Mouse (Mus musculus) v-Abl transformed pro-B cells (cell line): Measurements from ENCODE around the gene Anxa9.

Source experiments
- in situ Hi-C, 2 experiments: fragments of 400-800 bp; cut with MboI; formaldehyde crosslinking; loops; one replicate each; pipeline ENCODE4 v1.15.1; 2025; ENCODE audit not compliant: unreplicated experiment in 2 of 2

The Anxa9 gene

DNA sequence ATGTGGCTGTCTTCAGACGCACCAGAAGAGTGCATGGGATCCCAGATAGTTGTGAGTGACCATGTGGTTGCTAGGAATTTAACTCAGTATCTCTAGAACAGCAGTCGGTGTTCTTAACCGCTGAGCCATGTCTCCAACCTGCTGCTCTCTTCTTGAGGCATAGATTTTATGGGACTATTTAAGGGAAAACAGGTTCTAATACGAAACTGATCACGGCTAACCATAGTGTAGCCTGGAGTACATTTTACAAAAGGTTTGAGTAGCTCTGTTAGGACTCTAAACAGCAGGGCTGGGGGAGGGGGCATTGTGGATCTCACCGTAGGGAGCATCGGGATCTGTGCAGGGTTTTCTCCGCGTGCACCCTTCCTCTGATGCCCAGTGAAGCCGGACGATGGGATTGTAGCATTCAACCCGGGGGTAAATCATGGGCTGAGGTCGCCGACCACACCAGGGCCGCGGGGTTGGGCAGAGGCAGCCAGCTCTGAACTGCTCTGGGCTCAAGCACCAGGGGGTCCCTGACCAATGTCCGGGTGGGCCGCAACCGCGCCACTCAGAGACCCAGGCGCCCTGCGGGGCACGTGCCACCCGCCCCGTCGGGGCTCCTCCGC lies 7.6 kb upstream of the Anxa9 start, which contains the start of gene Cers2:
Cers2 (plus strand) TSS at position 306 of the 608 bp plus-strand sequence.
- in situ Hi-C loops, result no loop called here

DNA sequence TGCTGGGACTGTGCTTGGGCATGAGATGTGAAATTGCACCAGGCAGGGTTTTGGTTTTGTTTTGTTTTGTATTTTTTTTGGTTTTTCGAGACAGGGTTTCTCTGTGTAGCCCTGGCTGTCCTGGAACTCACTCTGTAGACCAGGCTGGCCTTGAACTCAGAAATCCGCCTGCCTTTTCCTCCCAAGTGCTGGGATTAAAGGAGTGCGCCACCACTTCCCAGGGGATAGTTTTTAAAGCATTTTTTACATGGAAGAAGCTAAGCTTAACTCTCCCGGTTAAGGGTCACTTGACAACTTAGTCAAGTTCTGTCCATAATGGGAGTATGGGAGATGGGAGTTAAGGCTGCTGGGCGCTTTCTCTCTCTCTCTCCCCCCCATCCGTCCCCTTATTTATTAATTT lies 7.1 kb upstream of the Anxa9 start:
- in situ Hi-C loops, result no loop called here

DNA sequence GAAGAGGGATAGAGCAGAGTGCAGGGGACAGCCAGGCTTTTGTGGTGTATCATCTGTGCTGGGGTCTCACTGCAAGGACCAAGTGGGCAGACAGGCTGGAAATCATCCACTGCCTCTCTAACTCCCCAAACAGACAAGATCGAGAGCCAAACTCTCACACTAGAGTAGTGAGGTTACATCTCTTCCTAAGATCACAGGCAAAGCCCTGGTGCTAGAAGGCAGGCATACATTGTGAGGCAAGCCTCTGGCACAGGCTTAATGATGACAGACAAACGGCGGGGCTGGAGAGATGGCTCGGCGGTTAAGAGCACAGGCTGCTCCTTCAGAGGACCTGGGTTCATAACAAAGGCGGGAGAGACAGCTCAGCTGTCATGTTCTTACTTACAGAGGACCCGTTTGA lies 6.5 kb upstream of the Anxa9 start:
- in situ Hi-C loops, result no loop called here

DNA sequence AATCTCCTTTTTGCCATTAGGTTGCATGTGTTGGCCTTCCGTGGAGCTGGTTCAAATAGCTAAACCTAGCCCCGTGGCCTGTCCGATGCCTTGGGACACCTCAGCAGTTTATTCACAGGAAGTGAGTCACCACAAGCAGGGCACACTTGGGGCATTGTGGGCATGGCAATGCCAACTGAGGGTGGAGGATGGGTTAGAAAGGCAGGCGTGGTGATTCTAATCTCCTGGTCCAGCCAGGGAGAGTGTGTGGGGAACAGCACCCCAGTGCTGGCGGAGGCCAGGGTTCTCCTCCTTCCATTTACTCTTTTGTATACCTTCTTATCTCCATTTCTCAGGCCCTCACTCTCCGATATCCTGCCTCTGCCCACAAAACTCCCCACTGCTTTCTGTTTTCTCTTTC lies 5.6 kb upstream of the Anxa9 start:
- in situ Hi-C loops, result no loop called here

DNA sequence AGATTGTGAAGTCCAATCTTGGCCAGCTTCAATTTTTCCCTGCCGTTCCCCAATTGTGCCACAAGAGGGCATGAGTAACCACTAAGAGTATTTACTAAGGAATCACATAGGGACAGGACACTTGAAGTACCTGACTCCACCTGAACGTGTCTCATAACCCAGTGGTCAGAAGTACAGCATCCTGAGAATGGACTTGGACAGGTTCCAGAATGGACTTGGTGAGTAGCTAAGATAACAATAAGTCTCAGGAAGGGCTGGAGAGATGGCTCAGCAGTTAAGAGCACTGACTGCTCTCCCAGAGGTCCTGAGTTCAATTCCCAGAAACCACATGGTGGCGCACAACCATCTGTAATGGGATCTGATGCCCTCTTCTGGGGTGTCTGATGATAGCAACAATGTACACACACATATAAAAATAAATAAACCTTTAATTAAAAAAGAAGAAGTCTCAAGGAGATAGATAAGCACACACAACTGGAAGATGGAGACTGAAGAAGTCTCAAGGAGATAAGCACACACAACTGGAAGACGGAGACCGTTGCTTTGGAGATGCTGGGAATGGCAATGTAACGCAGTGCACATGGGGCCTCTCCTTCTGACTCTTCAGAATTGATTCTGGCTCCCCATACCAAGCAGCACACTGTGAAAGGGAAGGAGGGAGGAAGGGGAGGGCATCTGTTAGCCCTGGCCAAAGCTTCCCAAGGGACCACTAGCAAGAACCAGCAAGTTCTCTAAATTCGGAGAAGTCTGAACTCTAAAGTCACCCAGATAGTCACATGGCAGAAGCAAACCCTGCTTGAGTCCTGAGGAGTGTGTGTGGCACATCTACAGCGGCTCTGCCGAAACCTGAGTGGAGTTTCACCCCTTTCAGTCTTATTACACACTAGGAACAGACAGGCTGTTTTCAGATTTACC lies 4.2 kb upstream of the Anxa9 start:
- in situ Hi-C loops, result no loop called here

DNA sequence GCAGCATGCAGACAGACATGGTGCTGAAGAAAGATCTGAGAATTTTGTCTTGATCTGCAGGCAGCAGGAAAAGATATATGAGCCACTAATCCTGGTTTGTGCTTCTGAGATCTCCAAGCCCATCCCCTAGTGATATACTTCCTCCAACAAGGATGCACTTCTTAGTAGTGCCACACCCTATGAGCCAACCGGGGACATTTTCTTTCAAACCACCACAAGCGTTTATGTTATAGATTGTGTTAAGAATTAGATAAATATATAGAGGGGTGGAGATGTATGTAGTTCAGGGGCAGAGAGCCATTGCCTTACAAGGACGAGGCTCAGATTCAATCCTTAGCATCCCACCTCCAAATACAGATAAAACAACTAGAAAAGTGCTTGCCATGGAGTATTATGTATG lies 3.5 kb upstream of the Anxa9 start:
- in situ Hi-C loops, result no loop called here

DNA sequence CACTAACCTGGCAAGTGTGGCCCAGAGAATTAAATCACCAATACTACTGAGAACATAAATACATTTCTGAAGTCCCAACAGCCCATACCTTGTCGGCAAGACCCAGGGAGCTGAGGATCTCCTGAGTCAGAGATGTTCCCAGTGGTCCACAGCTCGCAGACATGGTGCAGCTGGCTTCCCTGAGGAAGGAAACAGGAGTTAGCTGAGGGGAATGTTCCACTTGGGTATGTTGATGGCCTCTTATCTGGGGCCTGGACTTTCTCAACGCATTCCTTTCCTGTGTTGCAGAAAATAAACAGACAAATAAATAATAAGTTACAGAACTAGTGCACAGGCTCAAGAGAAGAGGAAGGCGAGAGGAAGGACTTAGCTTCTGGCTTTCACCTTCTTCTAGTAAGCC lies 732 bp downstream of the Anxa9 start:
- in situ Hi-C loops, result no loop called here

DNA sequence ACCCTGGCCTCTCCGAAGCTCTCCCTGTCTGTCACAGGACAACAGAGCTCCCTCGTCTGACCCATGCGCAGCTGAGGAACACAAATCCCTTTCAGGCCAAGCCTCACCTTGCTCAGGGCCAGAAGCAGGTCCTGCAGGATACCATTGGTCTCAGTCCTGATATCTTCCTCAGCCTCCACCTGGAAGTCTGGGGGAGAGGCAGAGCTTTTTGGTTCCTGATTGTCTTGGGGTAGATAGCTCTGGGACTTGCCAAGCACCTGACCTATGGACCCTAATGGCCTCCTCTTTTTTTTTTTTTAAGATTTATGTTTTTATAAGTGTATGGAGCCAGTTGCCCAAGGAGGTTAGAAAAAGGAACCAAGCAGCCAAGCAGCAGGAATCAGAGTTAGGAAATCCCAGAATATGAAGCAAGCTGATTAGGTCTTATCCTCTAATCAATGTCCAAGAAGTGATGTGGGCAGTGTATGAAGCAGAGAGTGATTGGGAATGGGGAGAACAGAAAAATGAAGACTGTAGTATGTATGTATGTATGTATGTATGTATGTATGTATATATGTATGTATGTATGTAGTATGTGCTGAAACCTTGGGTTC lies 5.7 kb downstream of the Anxa9 start:
- in situ Hi-C loops, result no loop called here

DNA sequence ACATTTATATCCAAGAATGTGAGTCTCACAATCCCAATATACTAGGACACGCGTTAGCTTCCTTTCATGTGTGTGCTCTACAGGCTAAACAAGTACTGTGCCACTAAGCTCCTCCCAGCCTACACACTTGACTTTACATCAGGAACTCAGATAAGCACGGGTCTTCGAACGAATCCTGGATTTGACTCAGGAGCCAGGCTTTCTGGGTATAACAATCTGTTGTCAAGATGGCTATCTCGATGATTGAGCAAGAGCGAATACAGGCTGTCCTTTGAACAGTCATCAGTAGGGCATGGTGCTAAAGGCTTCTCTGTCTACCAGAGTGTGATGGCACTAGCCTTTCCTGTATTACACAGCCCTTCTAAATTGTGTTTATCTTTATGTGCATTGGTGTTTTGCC lies 9.0 kb downstream of the Anxa9 start:
- in situ Hi-C loops, result no loop called here

DNA sequence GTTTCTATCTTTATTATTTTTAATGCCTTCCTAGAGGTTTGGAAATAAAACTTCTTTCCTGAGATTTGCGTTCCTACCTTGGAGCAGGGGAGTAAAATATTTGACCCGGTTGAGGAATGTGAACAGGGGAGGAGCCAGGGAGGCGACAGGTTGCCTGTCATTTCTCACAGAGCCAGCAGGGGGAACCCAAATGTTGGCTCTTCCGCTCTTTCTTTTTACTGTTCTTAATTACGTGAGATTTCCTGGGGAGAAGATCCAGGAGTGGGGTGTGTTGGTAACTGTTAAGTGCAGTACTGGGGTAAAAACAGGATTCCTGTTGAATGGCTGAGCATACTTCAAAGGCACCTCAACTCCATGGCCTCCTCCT lies 10.9 kb downstream of the Anxa9 start:
- in situ Hi-C loops, result no loop called here

DNA sequence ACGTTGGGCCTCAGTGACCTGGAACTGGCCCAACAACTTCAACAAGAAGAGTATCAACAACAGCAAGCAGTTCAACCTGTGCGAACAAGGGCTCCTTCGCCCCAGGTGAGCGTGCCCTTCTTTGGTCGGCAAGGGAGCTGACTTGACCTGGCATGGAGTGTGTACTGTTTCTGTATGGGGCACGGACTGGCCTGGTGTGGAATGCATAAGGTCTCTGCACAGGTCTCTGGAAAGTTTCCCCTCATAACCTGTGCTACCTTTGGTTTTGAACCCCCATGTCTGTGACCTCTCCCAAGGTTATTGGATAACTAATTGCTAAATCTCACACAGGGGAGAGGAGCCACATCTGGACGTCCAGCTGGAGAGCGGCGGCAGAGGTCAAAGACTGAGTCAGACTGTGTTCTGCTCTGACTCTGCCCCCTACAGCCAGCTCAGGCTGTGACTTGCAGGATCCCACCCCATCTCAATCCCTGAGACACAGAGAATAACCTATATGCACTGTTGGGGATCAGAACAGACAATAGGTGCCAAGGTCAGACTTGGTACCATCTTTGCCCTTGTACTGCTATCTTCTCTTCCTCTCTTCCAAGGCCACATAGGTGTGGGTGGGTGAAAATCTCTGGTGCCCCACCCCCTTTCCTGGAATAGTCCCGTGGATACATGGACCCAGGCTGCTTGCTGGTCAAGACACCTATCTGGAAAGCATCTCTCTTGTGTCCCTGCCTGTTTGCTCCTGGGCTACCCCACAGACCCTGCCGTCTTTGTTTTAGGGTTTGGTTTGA lies 11.5 kb downstream of the Anxa9 start:
- in situ Hi-C loops, result no loop called here

DNA sequence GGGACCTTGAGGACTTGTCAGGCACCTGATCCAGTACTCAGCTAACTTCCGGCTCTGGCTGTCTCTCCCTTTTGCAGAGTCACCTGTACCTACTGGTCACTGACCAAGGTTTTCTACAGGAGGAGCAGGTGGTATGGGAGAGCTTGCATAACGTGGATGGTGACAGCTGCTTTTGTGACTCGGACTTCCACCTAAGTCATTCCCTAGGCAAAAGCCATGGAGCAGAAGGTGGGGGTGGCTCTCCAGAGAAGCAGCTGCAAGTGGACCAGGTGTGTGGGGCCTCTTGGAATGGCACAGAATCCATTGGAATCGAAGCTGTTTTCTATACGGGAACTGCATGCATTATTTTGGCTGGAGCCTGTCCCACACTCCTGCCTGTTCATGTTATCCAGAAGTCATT lies 12.3 kb downstream of the Anxa9 start:
- in situ Hi-C loops, result no loop called here

DNA sequence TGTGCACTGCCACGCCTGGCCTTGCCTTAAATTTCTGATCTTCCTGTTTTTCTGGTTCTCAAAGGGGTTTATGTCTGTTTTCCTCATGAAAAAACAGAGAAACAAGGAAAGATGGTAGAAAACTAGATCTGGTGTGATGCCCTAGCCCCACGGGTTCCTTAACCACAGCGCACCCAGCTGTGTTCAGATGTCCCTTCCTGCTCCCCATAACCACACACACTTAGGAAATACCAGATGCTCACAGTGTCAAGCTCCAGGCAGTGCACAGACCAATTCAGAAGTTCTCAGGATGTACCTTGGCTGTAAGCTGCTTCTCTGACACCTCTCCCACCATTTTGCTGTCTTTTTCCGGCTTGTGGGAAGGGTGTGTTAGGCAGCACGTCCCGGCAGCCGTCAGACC lies 12.7 kb downstream of the Anxa9 start:
- in situ Hi-C loops, result no loop called here

DNA sequence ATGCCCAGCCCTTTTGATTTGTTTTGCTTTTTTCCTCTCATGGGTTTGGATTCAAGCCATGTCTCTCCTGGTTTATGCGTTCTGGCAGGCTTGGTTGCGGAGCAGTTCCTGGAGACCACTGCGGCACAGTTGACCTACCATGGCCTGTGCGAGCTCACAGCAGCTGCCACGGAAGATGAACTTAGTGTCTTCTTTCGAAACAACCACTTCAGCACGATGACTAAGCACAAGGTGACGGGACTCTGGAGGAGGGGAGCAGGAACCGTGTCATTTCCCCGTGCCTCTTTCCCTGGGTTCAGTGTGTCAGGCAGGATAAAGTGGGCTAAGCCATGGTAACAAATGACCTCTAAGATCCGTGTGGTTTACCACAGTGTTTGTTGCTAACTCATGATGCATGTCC lies 13.4 kb downstream of the Anxa9 start:
- in situ Hi-C loops, result no loop called here

DNA sequence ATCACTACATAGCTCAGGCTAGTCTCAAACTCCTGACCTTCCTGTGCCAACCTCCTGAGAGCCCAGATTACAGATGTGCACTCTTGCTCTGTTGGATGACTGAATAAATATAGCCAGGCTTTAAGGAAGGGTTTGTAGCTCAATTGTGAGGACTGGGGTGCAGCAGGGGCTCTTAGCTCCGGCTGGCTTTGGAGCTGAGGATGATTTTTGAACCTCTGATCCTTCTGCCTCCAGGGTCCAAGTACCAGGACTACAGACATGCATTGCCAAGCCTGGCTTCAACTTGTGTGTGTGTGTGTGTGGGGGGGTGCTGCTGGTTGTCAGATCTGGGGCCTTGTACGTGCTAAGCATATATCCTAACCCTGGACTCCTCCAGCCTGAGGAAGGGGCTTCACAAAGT lies 14.1 kb downstream of the Anxa9 start:
- in situ Hi-C loops, result no loop called here

DNA sequence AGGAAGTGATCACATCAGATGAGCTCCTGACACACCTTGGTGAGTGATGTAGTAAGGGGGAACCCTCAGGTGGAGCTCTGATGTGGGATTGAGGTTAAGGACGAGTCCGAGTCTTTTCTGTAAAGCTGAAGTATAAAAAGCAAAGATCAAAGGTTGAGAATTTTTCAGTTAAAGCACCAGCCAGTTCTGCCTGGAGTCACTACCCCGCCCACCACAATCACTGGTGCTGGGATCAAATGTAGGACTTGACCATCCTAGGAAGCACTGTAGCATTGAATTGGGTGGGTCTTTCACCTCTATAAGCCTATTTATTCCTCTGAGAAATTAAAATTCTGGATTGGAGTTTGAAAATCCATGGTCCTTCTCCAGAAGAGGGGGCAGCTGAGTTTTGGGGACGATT lies 15.9 kb downstream of the Anxa9 start:
- in situ Hi-C loops, result no loop called here

DNA sequence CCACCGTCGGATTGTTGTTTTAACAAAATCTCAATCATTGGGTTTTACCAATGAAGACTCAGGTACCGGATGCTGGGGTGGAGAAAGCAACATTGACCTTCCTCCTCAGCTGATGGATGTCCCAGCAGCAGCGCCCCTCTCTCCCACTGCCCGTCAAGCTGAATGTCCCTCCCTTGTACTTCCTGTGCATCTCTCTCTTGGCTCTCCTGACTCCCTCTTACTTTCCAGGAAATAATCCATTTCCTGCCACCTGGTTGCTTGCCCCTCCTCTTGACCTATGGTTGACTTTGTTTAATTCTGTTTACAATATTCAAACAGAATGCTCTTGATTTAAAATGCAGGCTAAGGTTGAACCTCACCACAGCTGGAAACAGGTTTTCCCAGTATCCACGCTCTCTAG lies 16.8 kb downstream of the Anxa9 start:
- in situ Hi-C loops, result no loop called here

DNA sequence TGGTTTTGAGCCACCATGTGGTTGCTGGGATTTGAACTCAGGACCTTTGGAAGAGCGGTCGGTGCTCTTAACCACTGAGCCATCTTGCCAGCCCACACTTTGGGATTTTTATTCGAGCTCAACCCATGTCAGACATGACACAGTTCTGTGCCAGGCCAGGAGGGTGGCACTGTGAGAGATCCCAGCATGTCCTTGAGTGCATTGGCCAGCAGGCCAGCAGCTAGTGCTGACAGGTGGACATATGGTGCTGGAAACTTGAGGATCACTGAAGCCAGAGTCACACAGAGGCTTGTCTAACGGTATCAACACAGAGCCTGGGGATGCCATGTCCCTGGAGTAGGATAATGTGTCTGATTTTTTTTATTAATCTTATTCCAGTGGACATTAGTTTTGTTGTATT lies 17.6 kb downstream of the Anxa9 start:
- in situ Hi-C loops, result no loop called here

DNA sequence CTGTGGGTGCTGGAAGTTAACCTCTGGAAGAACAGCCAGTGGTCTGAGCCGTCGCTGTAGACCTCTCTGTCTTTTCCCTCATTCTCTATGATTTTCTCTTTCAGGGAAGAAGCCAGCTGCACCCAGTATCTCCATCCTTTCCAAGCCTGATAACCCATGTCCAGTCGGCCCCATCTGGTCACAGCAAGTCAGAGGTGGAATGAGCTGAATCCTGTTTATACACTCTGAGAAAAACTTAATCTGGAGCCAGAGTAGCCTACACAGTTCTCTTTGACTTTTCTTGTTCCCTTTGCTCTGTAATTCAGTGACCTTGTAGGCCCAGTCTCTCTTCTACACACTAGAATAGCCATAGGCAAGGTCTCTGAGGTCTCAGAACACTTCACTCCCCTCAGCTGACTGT lies 19.4 kb downstream of the Anxa9 start:
- in situ Hi-C loops, result no loop called here

DNA sequence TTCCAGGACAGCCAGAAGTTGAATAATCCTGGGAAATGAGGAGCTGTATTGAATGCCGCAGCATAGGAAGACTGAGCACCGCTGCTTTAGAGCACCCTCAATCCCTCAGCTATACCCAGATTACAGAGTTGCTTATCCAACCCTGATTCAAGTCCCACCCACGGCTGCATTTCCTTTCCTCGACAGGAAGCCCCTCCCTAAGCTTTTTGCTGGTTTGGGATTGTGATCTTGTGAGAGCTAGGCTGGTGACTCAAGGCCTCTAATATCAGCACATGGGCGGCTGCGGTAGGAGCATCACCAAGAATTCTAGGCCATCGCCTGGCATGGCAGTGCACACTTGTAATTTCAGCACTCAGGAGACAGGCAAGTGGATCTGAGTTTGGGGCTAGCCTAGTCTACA lies 20.5 kb downstream of the Anxa9 start:
- in situ Hi-C loops, result no loop called here

DNA sequence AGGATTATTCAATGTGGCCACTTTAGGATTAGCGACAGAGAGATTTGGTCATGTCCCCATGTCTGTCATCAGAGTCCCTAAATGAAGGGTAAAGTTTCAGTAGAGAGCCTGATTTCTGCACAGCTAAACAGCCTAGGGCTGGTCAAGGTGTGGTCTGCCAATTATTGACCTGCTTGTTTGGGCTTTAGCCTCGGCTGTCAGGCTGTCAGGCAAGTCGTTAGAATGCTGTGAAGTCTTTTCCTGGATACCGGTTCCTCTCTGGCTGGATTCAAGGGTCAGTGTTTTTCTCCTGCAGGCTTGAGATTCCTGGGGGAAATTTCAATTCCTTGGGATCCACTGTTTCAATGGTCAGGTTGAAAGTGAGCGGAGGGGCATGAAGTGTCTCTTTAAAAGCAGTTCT lies 21.0 kb downstream of the Anxa9 start:
- in situ Hi-C loops, result no loop called here
